Mouse (Mus musculus) midbrain, postnatal 0 days (tissue): ENCODE data around the gene Gramd1c. TPM values are rescaled to one million over a fixed set of nuclear protein-coding genes. Genes with fewer than 3 reads are reported as not detected.

Experiments used
- ATAC-seq: fragments of 200-750 bp; cut with Nextera tagmentation; 2 replicates; pipeline ENCODE4 v1.8.0; 2017; ENCODE audit warnings: moderate number of reproducible peaks, mild to moderate bottlenecking, moderate TSS enrichment, moderate library complexity; ENCODE audit not compliant: low FRiP score
- DNase-seq: peaks from one replicate; pipeline ENCODE4 v3.0.0-alpha.2; 2015; ENCODE audit warnings: low spot score
- H3K27ac ChIP-seq: fragments of 300-500 bp; sonication (generic); 2 replicates; pipeline ENCODE4 v1.5.1; 2014; ENCODE audit warnings: low read depth, mild to moderate bottlenecking, low read length, mixed read lengths
- H3K27me3 ChIP-seq: fragments of 300-500 bp; sonication (generic); 2 replicates; pipeline ENCODE4 v1.6.1; 2014; ENCODE audit warnings: low read length, control low read depth, mixed read lengths; ENCODE audit not compliant: insufficient read depth
- H3K36me3 ChIP-seq: fragments of 300-500 bp; sonication (generic); 2 replicates; pipeline ENCODE4 v1.6.1; 2014; ENCODE audit warnings: low read length, control low read depth, mixed read lengths; ENCODE audit not compliant: insufficient read depth
- H3K4me1 ChIP-seq: fragments of 300-500 bp; sonication (generic); 2 replicates; pipeline ENCODE4 v1.6.1; 2014; ENCODE audit warnings: mild to moderate bottlenecking, control low read depth, antibody characterized with exemption, low read length, mixed read lengths; ENCODE audit not compliant: insufficient read depth
- H3K4me2 ChIP-seq: fragments of 300-500 bp; sonication (generic); 2 replicates; pipeline ENCODE4 v1.6.1; 2014; ENCODE audit warnings: low read depth, mild to moderate bottlenecking, low read length, mixed read lengths; ENCODE audit not compliant: poor library complexity, severe bottlenecking
- H3K4me3 ChIP-seq: fragments of 300-500 bp; sonication (generic); 2 replicates; pipeline ENCODE4 v1.5.1; 2014; ENCODE audit warnings: low read depth, mild to moderate bottlenecking, low read length, moderate library complexity
- H3K9ac ChIP-seq: fragments of 300-500 bp; sonication (generic); replicated peaks from 2 replicates; pipeline ENCODE4 v1.6.1; 2014; ENCODE audit warnings: mild to moderate bottlenecking, low read length, moderate library complexity, mixed read lengths; ENCODE audit not compliant: poor library complexity, severe bottlenecking
- H3K9me3 ChIP-seq: fragments of 300-500 bp; sonication (generic); 2 replicates; pipeline ENCODE4 v1.6.1; 2016; ENCODE audit warnings: low read length, control low read depth
- CTCF ChIP-seq: IDR thresholded peaks from 2 replicates; pipeline ENCODE4 v1.5.1; 2016; ENCODE audit warnings: antibody characterized with exemption, mild to moderate bottlenecking
- WGBS: fragments of 180-500 bp; shearing (Covaris S2); extraction: QIAGEN DNeasy Blood & Tissue Kit; methylation state at CpG from one replicate; pipeline ENCODE4 v1.1.7; 2014; 5-methylcytosine and 5-hydroxymethylcytosine counted together
- polyA plus RNA-seq: library from polyadenylated mRNA; unstranded; fragments of >200 nt; fragmentation: Nextera tagmentation; extraction: Ambion mirVana; gene quantifications from 2 replicates; pipeline ENCODE4 v1.2.1, GENCODE M21; 2015
- total RNA-seq: library from RNA; depleted of rRNA; stranded (reverse); fragments of >200 nt; gene quantifications from 2 replicates; pipeline ENCODE4 v1.2.3, GENCODE M21; 2014

The Gramd1c gene
- total and polyA plus RNA-seq, 2 experiments from 2014 or later = 1.9 to 2.3 TPM

DNA sequence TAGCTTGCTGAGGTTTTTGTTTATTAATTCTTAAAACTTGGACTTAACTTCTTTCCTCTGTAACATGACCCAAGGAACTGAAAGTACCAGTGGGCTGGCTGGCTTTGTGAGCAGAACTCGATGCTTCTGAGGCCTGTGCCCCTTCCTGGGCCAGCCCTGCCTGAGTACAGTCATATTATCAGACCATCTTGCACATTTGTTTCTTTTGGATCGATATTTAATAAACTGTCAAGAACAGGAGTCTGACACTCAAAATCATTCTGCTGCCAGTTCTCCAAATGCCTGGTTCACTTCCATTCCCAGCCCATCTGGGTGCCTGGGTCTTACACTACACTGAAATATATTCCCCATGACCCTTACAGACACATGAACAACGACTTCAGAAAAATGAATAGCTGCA, 117.3 kb downstream of the Gramd1c start:
- no peak for TF ChIP-seq CTCF
- Histone ChIP-seq H3K4me3 (no peak overlapping the region), H3K9ac (no peak overlapping the region), H3K4me2 (no peak overlapping the region), H3K27ac (no peak overlapping the region), H3K9me3 (no peaks in the 10 kb centered on the region), H3K27me3 (no peaks in the 10 kb centered on the region), H3K36me3 (no peaks in the 10 kb centered on the region), H3K4me1 (0 out of 2 replicates have a peak, but pooled peaks cover 2% of the 10 kb centered on the region)
- DNase-seq = no peak
- WGBS = 82% methylated on average over 3 of the region's 3 CpGs
- ATAC-seq = no peak

DNA sequence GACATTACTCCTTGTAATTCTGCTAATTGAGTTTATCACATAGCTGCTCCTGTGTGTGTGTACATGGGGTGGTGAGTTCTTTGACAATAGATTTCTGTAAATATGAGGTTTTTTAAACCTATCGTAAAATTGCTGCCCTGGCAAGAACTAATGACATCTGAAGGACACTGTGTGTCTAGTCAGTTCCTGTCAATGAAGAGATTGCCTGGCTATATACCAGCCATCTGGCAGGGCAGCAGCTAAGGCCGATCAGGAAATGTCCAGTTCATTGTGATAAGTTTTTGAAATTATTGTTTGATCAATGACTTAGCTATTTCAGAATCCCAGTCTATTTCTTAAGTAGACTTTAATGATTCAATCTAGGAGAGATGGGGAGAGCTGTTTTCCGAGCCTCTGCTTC, 117.8 kb downstream of the Gramd1c start:
- no peak for TF ChIP-seq CTCF
- H3K9me3 ChIP-seq = no peaks in the 10 kb centered on the region
- no peak overlapping the region for H3K9ac ChIP-seq
- H3K4me3 ChIP-seq = no peak overlapping the region
- H3K4me1 ChIP-seq = no peaks in the 10 kb centered on the region
- ATAC-seq (no peak), DNase-seq (no peak)
- no peak overlapping the region for H3K4me2 ChIP-seq
- H3K27me3 ChIP-seq = no peaks in the 10 kb centered on the region
- no peak overlapping the region for H3K27ac ChIP-seq
- no peaks in the 10 kb centered on the region for H3K36me3 ChIP-seq
- WGBS = 82% methylated on average over 3 of the region's 3 CpGs

DNA sequence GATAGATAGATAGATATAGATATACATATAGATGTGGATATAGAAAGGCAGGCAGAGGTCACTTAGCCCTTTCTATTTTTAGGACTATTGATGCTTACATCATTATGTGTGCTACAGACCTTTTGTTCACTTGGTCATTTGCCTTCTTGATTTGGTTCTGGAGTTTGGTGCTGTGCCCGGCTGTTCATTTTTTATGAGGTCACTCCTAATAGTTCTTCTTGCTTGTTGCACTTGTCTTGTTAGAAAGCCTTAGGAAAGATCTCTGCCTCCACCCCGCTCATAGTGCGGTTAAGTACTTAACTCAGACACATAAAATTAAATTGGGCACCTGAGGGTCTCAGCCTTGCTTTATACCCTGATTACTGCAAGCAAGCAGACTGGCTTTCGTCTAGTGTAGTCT, 122.3 kb downstream of the Gramd1c start:
- Histone ChIP-seq H3K27me3 (no peaks in the 10 kb centered on the region), H3K4me1 (no peaks in the 10 kb centered on the region), H3K4me3 (no peak overlapping the region), H3K4me2 (no peak overlapping the region), H3K27ac (no peak overlapping the region), H3K9ac (no peak overlapping the region), H3K36me3 (no peaks in the 10 kb centered on the region), H3K9me3 (no peaks in the 10 kb centered on the region)
- DNase-seq (no peak), ATAC-seq (no peak)
- no peak for TF ChIP-seq CTCF
- 93% methylated on average over 4 of the region's 4 CpGs for WGBS

DNA sequence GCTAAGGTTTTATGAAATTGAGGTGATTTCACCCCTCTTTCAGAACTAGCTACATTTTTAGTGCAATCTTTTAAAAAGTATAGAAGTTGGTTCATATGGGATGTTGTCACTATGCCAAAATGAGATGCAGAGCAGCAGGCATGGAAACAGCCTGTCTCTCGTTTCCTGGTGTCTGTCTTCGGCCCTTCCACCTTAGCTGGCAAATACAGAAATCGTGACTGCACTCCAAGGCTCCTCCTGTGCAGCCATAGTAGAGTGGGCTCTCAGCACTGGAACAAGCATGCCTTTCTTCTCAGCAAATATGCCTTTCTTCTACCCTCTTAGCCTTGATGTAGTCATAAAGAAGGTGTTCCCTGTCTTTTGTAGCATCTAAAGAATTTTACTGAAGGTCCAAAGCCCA, 127.3 kb downstream of the Gramd1c start:
- H3K9ac ChIP-seq = no peak overlapping the region
- H3K4me1 ChIP-seq = no peaks in the 10 kb centered on the region
- H3K27me3 ChIP-seq = no peaks in the 10 kb centered on the region
- no peak for TF ChIP-seq CTCF
- WGBS = 87% methylated on average over 3 of the region's 3 CpGs
- no peak overlapping the region for H3K4me2 ChIP-seq
- H3K27ac ChIP-seq = no peak overlapping the region
- ATAC-seq (no peak), DNase-seq (no peak)
- H3K9me3 ChIP-seq = no peaks in the 10 kb centered on the region
- no peak overlapping the region for H3K4me3 ChIP-seq
- no peaks in the 10 kb centered on the region for H3K36me3 ChIP-seq

DNA sequence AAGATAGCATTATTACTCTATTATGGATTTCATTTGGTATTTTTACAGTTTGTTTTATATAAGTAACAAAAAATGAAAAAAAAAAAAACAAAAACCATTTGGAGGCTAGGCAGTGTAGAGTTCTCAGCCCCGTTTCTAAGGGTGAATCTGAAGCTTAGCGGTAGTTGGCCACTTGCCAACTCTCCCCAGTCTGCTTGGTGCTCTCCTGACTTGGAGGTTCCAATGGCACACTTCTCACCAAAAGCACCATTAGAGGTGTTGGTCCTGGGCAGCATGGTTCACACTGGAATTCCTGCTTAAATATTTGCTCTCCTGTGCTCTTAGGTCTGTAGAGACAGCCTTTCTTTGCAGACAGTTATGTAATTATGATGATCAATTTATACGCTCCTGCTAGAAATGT, 127.8 kb downstream of the Gramd1c start:
- WGBS = 72% methylated on average over 3 of the region's 3 CpGs
- TF ChIP-seq CTCF = no peak
- no peak overlapping the region for H3K4me3 ChIP-seq
- DNase-seq = no peak
- no peaks in the 10 kb centered on the region for H3K9me3 ChIP-seq
- no peak overlapping the region for H3K27ac ChIP-seq
- H3K27me3 ChIP-seq = no peaks in the 10 kb centered on the region
- ATAC-seq = no peak
- H3K4me1 ChIP-seq = no peaks in the 10 kb centered on the region
- H3K9ac ChIP-seq = no peak overlapping the region
- no peak overlapping the region for H3K4me2 ChIP-seq
- no peaks in the 10 kb centered on the region for H3K36me3 ChIP-seq

DNA sequence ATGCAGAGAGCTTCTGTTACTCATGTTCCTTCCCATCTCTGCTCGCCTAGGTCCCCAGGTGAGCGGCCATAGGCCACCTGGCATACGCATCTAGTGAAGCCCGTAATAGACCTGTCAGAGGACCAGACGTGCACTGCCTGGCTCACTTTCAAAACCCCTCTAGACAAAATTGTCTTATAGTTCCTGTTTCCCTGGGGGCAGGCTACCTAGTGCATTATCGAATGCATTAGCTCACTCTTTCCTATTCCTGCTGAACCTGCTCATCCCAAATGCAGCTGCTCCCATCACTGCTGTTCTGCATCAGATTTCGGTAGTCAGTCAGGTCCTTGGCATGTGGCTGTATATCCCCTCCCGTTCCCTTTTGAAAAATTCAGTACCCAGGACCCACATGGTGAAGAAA, 128.3 kb downstream of the Gramd1c start:
- ATAC-seq (no peak), DNase-seq (no peak)
- no peak for TF ChIP-seq CTCF
- H3K9me3 ChIP-seq = no peaks in the 10 kb centered on the region
- no peaks in the 10 kb centered on the region for H3K36me3 ChIP-seq
- H3K9ac ChIP-seq = no peak overlapping the region
- no peaks in the 10 kb centered on the region for H3K4me1 ChIP-seq
- H3K27me3 ChIP-seq = no peaks in the 10 kb centered on the region
- no peak overlapping the region for H3K4me3 ChIP-seq
- WGBS = 86% methylated on average over 8 of the region's 8 CpGs
- H3K27ac ChIP-seq = no peak overlapping the region
- H3K4me2 ChIP-seq = no peak overlapping the region
